Mouse (Mus musculus) liver, embryonic 16.5 days (tissue): ENCODE measurements at regions not wholly inside any gene's neighbourhood (a gene's known extent, or its start where the extent isn't known, plus 50 kb on each side); places are given as distances from the start of the nearest gene placed in this dataset.

ENCODE experiments used
- ATAC-seq: fragments of 200-750 bp; cut with Nextera tagmentation; 2 replicates; pipeline ENCODE4 v1.8.0; 2017; ENCODE audit warnings: low read depth, mild to moderate bottlenecking, moderate number of reproducible peaks, moderate library complexity
- H3K27ac ChIP-seq: fragments of 300-500 bp; sonication (generic); 2 replicates; pipeline ENCODE4 v1.5.1; 2014; ENCODE audit warnings: mild to moderate bottlenecking, low read length
- H3K27me3 ChIP-seq: fragments of 300-500 bp; sonication (generic); 2 replicates; pipeline ENCODE4 v1.6.1; 2014; ENCODE audit warnings: low read depth, low read length, mixed read lengths; ENCODE audit not compliant: control insufficient read depth, insufficient read depth
- H3K36me3 ChIP-seq: fragments of 300-500 bp; sonication (generic); 2 replicates; pipeline ENCODE4 v1.6.1; 2014; ENCODE audit warnings: mild to moderate bottlenecking; ENCODE audit not compliant: control insufficient read depth, insufficient read depth
- H3K4me1 ChIP-seq: fragments of 300-500 bp; sonication (generic); 2 replicates; pipeline ENCODE4 v1.6.1; 2014; ENCODE audit warnings: low read depth, low read length, mixed read lengths; ENCODE audit not compliant: control insufficient read depth
- H3K4me2 ChIP-seq: fragments of 300-500 bp; sonication (generic); 2 replicates; pipeline ENCODE4 v1.6.1; 2014; ENCODE audit warnings: low read depth, low read length, mixed read lengths
- H3K4me3 ChIP-seq: fragments of 300-500 bp; sonication (generic); 2 replicates; pipeline ENCODE4 v1.5.1; 2014; ENCODE audit warnings: low read depth, mild to moderate bottlenecking, low read length
- H3K9ac ChIP-seq: fragments of 300-500 bp; sonication (generic); 2 replicates; pipeline ENCODE4 v1.6.1; 2014; ENCODE audit warnings: low read depth, low read length
- H3K9me3 ChIP-seq: fragments of 300-500 bp; sonication (generic); replicated peaks from 2 replicates; pipeline ENCODE4 v1.6.1; 2016; ENCODE audit warnings: low read length; ENCODE audit not compliant: control insufficient read depth
- WGBS: fragments of 180-500 bp; shearing (Covaris S2); extraction: QIAGEN DNeasy Blood & Tissue Kit; methylation state at CpG from one replicate; pipeline ENCODE4 v1.1.7; 2014; ENCODE audit not compliant: insufficient replicate concordance; 5-methylcytosine and 5-hydroxymethylcytosine counted together

DNA sequence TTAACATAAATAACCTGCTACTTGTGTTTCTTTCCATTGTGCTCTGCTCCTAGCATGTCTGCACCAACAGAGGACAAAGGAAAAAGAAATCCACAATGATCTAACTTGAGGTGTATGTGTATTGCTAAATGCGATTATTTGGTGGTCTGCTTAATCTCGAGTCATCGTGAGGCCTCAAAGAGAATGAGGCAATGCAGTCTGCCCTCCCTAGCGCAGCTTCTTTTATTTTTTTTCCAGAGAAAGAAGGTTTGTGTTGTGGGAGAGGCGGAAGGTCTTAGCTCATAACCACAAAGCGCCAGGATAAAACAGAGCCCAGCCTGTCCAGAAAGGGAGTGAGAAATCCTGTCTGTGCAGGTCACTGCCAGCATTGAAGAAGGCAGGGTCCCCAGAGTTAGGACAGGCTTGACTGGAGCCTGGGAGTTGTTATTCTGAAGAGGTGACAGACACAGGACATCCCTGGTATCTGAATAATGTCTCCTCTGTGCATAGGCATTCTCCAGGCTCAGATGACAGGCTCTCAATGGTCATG, 751.3 kb upstream of the Intu start:
- H3K4me1 ChIP-seq = no peaks in the 10 kb centered on the region
- H3K27me3 ChIP-seq = no peaks in the 10 kb centered on the region
- no peaks in the 10 kb centered on the region for H3K36me3 ChIP-seq
- no peak overlapping the region for H3K4me3 ChIP-seq
- H3K4me2 ChIP-seq = no peak overlapping the region
- no peaks in the 10 kb centered on the region for H3K9me3 ChIP-seq
- ATAC-seq = no peak
- H3K27ac ChIP-seq = no peak overlapping the region
- H3K9ac ChIP-seq = no peak overlapping the region
- WGBS = 35% methylated on average over 6 of the region's 6 CpGs

DNA sequence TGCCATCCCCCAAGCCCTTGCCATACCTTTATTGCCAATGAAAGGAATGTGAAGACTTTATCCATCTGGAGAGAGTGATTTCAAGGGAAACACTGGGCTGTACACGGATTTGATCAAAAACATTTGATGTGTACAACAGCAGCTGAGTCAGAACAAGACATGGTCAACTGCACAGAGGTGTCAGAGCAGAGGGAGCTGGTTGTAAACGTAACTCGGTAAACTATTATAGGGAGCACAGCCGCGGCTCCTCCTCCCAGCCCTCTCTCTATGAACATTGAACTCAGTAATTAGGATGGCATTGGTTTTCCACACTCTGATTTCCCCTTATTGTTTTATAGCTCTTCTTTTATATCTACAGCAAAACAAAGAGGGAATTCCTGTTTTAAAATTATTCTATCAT, 750.8 kb upstream of the Intu start:
- no peaks in the 10 kb centered on the region for H3K4me1 ChIP-seq
- H3K27me3 ChIP-seq = no peaks in the 10 kb centered on the region
- no peaks in the 10 kb centered on the region for H3K36me3 ChIP-seq
- H3K27ac ChIP-seq = no peak overlapping the region
- no peak overlapping the region for H3K4me2 ChIP-seq
- no peak overlapping the region for H3K9ac ChIP-seq
- no peak for ATAC-seq
- H3K9me3 ChIP-seq = no peaks in the 10 kb centered on the region
- no peak overlapping the region for H3K4me3 ChIP-seq
- 66% methylated on average over 5 of the region's 5 CpGs for WGBS

DNA sequence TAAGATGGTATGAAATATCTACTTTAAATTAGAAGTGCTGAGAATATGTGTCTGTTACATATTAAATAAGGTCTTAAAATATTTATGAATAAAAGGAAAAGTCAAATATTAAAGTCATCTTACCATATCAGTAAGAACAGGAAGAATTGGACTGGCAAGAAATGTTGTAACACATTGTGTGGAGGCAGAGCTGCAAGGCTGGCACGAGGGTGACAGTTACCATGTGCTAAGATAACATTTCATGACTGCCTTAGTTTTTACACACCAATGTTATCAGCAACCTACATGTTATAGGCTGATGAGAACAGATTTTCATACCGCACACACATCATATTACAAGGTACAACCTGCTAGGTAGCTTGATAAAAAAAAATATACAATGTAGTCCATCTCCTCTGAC, 746.2 kb upstream of the Intu start:
- Histone ChIP-seq H3K27me3 (no peaks in the 10 kb centered on the region), H3K4me2 (no peak overlapping the region), H3K4me3 (no peak overlapping the region), H3K9me3 (no peaks in the 10 kb centered on the region), H3K36me3 (no peaks in the 10 kb centered on the region), H3K4me1 (no peaks in the 10 kb centered on the region), H3K27ac (no peak overlapping the region), H3K9ac (no peak overlapping the region)
- no peak for ATAC-seq
- 59% methylated on average over 2 of the region's 2 CpGs for WGBS

DNA sequence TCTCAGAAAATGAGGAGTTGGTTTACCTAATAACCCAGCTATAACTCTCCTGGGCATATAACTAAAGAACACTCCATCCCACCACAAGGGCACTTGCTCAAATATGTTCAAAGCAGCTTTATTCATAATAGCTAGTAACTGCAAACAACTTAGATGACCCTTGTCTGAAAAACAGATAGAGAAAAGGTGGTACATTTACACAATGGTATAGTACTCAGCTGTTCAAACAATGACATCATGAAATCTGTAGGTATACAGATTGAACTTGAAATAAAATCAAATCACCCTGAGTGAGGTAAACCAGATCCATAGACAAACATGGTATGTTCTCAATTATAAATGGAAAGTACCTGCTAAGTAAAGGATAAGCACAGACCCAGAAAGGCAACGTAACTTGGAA, 721.5 kb upstream of the Intu start:
- WGBS = 70% methylated on average over 1 of the region's 1 CpGs
- no peaks in the 10 kb centered on the region for H3K4me1 ChIP-seq

DNA sequence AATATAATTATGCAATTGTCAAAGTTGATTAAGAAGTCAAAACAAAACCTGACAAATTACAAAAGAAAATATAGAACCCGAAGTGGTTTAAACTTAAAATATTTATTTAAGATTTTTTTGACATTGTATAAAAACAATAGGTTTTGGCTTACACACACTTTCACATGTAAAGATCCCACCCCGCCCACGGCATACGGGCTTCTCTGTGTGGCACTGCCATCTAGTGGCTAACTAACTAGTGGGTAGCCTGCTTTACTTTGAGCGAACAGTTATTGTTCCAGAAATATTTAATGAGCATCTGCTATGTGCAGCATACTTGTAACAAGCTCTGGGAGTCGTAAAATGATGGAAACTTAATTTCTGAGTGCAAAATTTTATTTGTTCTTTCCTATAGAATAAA, 716.3 kb upstream of the Intu start:
- no peak overlapping the region for H3K27ac ChIP-seq
- no peaks in the 10 kb centered on the region for H3K27me3 ChIP-seq
- 18% methylated on average over 6 of the region's 6 CpGs for WGBS
- ATAC-seq = no peak
- no peak overlapping the region for H3K4me3 ChIP-seq
- H3K4me1 ChIP-seq = no peaks in the 10 kb centered on the region
- H3K4me2 ChIP-seq = no peak overlapping the region
- H3K36me3 ChIP-seq = no peaks in the 10 kb centered on the region
- H3K9me3 ChIP-seq = no peaks in the 10 kb centered on the region
- no peak overlapping the region for H3K9ac ChIP-seq

More for the DNA sequence above, 721.5 kb upstream of the Intu start:
- Histone ChIP-seq H3K4me3 (no peak overlapping the region), H3K9me3 (no peaks in the 10 kb centered on the region), H3K4me2 (no peak overlapping the region), H3K27me3 (no peaks in the 10 kb centered on the region), H3K27ac (no peak overlapping the region), H3K9ac (no peak overlapping the region), H3K36me3 (no peaks in the 10 kb centered on the region)
- ATAC-seq = no peak

DNA sequence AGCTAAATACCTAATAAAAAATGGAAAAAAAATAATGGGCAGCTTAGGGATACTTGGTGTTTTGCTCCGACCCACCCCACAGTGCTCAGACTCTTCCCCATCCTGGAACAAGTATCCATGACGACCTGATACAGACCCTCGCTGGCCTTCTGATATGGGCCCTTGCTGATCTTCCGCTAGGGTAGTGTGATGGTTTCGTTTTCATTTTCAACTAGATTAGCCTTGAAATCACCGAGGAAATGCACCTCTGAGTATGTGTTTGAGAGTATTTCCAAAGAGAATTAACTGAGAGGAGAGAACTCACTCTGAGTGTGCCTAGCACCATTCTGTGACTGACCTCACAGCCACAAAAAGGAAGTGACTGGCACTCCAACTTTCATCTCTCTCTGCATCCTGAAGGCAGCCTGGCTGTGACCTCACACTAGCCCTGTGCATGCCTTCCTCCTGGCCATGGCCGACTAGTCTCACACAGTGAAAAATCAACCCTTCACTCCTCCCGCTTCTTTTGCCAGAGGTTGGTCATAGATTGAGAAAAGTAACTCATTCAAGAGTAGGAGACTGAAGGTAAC, 700.5 kb upstream of the Intu start:
- no peak for ATAC-seq
- Histone ChIP-seq H3K27ac (no peak overlapping the region), H3K27me3 (no peaks in the 10 kb centered on the region), H3K4me3 (no peak overlapping the region), H3K4me1 (no peaks in the 10 kb centered on the region), H3K4me2 (no peak overlapping the region), H3K9me3 (no peaks in the 10 kb centered on the region), H3K36me3 (no peaks in the 10 kb centered on the region), H3K9ac (no peak overlapping the region)
- WGBS = 57% methylated on average over 8 of the region's 8 CpGs

DNA sequence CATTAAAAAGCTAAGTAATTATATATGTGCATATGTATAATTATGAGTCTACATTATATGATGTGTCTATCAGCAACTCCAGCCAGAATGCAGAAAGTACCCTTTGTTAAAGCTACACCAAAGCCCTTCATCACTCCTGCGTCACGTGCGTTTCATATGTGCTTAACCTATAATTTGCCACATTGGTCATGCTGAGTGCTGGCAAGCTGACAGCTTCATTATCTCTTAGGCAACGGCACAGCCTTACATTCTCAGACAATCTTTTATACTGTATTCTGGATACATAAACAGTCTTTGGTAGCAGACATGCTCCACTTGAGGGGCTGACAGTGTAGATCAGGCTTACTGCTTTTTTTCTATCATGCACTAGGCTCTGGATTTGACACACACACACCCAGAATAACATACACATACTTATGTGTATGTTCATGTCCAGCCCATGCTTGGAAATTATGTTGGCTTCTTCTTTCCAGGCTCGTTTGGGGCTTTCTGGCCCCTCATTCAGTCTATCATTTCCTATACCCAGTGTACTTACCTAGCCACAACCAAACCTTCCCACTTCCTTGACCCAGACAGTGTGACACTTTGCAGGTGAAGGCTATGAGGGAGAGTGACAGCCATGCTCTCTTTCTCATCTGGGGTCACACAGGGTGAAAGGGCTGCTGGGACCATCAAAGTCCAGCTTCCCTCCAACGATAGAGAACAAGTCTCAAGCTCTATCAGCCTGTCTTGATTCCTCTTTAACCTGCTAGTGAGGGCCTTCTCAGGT, 692.5 kb upstream of the Intu start:
- no peaks in the 10 kb centered on the region for H3K9me3 ChIP-seq
- no peak overlapping the region for H3K9ac ChIP-seq
- no peak overlapping the region for H3K4me3 ChIP-seq
- no peaks in the 10 kb centered on the region for H3K4me1 ChIP-seq
- no peak for ATAC-seq
- no peaks in the 10 kb centered on the region for H3K27me3 ChIP-seq
- no peaks in the 10 kb centered on the region for H3K36me3 ChIP-seq
- no peak overlapping the region for H3K4me2 ChIP-seq
- 64% methylated on average over 6 of the region's 6 CpGs for WGBS
- H3K27ac ChIP-seq = no peak overlapping the region

DNA sequence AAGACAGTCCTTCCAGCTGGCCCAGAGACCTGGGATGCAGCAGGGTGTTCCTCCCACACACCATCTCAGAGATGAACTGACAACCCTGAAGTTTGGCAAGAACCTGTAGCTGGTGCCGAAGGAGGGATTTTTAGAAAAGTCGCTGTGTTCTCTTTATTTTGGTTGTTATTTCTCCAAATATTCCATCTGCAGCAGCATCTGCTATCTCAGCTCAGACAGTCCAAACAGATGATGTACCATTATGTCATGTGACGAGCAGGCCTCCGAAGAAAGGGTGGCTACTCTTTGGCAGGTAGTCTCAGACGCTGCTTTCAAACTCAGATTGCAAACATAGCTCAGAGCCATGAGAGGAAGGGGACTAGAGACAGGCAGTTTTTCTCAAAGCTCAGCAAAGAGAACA, 690.1 kb upstream of the Intu start:
- WGBS = 74% methylated on average over 5 of the region's 5 CpGs
- no peak overlapping the region for H3K9ac ChIP-seq
- no peaks in the 10 kb centered on the region for H3K9me3 ChIP-seq
- H3K4me2 ChIP-seq = no peak overlapping the region
- H3K4me1 ChIP-seq = no peaks in the 10 kb centered on the region
- no peak overlapping the region for H3K27ac ChIP-seq
- no peak overlapping the region for H3K4me3 ChIP-seq
- H3K36me3 ChIP-seq = no peaks in the 10 kb centered on the region
- ATAC-seq = no peak
- H3K27me3 ChIP-seq = no peaks in the 10 kb centered on the region

DNA sequence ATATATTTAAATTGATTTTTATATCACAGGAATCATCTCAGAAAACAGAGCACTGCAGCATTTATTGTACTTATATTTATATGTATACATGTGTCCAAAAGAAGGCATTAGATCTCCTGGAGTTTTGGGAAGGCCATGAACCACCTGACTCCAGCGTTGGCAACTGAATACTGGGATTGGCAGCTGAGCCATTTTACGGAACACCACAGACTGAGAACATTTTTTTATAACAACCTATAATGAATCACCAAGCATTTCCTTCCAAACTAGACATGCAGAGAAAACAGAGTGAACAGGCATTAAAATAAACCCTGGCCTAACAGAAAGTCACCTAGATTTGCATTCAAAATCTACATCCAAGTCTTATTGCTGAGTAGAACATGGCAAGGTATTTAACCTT, 686.0 kb upstream of the Intu start:
- no peaks in the 10 kb centered on the region for H3K4me1 ChIP-seq
- H3K4me3 ChIP-seq = no peak overlapping the region
- H3K27me3 ChIP-seq = no peaks in the 10 kb centered on the region
- no peaks in the 10 kb centered on the region for H3K9me3 ChIP-seq
- H3K36me3 ChIP-seq = no peaks in the 10 kb centered on the region
- H3K4me2 ChIP-seq = no peak overlapping the region
- H3K27ac ChIP-seq = no peak overlapping the region
- no peak for ATAC-seq
- WGBS = 66% methylated on average over 2 of the region's 2 CpGs
- no peak overlapping the region for H3K9ac ChIP-seq
